Mouse (Mus musculus): ENCODE results near the gene Entpd6. TPM values are rescaled to one million over a fixed set of nuclear protein-coding genes. Genes with fewer than 3 reads are reported as not detected.
A peak's percentile ranks its signal among the peaks of the same experiment; 100 is the strongest.

The Entpd6 gene
- 5.0 and 11.9 TPM in 2 replicates for polyA plus RNA-seq (2012; ENCODE audit: insufficient read depth, low replicate concordance)

DNA sequence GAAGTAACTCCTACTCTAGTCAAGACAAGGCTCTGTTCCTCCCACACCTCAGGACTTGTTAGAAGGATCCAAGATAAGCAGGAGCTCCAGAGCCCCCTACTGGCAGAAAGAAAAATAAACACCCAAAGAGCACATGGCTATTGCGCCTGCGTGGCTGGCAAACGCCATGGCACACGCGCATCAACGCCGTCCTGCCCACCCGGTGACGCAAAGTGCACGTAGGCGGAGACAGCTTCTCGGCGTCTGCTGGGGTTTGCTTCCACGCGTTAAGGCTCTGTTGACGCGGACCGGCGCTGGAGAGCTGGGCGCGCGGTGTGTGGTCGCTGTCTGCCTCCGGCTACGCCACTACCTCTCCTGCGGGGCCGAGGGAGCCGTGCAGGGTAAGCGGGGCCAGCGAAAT lies at the start of gene Entpd6:
Entpd6 (plus strand) TSS at position 189 of the 400 bp plus-strand sequence.
- H3K9me3 ChIP-seq = no peaks in the 10 kb centered on the region
- no peak for TF ChIP-seq FLI1 (IDR thresholded peaks at IDR 0.05; ENCODE audit: low read length)
- no peak for TF ChIP-seq GATA1 (IDR thresholded peaks at IDR 0.05; ENCODE audit: borderline replicate concordance, low read length)
- peaks cover 59% of the 10 kb centered on the region for H3K4me1 ChIP-seq
- peaks cover 20% of the 10 kb centered on the region for H3K27me3 ChIP-seq (replicated peaks)
- peak within 1 kb of the TSS; percentile 98 for H3K4me3 ChIP-seq (replicated peaks)
- H3K36me3 ChIP-seq (replicated peaks; ENCODE audit: low read length) = peaks cover 26% of the 10 kb centered on the region

DNA sequence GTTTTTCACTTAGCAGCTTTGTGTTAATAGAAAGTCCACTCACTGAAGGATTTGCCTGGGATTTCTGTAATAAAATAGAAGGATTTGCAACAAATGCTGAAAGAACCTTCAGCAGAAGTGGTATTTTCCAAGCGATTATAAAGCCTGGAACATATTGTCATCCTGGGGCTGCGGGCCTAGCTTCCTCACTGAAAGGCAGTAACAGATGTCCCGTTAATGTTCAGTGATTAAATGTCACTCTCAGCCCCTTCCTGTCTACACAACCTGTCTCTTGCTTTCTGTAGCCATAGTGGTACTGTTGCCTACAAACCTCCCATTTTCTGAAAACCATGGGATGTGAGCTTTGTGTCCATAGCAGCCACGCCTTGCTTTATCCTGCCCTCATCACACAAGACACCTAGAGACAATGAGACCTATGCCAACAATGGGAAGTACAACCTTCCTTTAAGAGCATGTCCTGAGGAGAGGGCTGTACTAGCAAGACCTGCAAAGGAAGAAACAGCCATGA lies 36.6 kb upstream of the Entpd6 start:
- H3K36me3 ChIP-seq (replicated peaks; ENCODE audit: low read length) = no peaks in the 10 kb centered on the region
- TF ChIP-seq GATA1 (IDR thresholded peaks at IDR 0.05; ENCODE audit: borderline replicate concordance, low read length) = no peak
- TF ChIP-seq FLI1 (IDR thresholded peaks at IDR 0.05; ENCODE audit: low read length) = no peak

DNA sequence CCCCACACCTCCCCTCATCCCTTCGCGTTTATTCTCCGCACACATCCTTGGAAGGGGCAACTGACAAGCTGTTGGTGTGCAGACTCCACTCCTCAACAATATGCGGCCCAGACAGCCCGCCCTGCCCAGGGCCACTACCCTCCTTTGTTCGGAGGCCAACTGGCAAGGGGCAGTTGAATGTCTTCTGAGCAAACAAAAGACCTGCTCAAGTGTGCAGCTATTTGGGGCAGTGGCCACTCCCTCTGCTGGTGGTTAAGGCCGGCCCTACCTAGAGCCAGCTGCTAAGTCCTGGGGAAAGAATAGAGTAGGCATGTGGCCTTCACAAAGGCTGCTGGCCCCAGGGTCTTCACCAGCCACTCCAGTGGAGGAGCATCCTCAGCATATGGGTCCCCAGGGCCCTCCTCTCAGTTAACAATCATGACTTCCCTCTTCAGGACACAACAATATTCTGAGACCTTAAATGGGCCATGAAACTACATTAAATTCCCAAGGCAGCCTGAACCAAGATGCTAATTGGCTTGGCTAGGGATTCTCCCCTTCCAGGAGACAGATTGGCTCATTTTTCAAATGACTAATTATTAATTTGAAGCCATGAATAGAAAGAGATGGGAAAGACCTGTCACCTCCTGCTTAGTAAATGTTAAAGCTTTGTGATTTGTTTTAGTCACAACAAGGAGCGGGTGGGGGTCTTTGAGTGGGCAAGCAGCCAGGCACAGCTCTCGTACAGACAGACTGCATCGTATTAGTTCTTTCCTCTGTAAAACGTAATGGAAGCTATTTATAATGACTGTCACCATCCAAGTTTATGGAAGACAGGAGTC lies 12.9 kb upstream of the Entpd6 start:
- H3K36me3 ChIP-seq (replicated peaks; ENCODE audit: low read length) = no peaks in the 10 kb centered on the region
- no peaks in the 10 kb centered on the region for H3K9me3 ChIP-seq
- H3K4me3 ChIP-seq (replicated peaks) = no peak overlapping the region
- TF ChIP-seq GATA1 (IDR thresholded peaks at IDR 0.05; ENCODE audit: borderline replicate concordance, low read length) (no peak), FLI1 (IDR thresholded peaks at IDR 0.05; ENCODE audit: low read length) (no peak)
- H3K27me3 ChIP-seq (replicated peaks) = peaks cover 2% of the 10 kb centered on the region
- no peaks in the 10 kb centered on the region for H3K4me1 ChIP-seq

More for the DNA sequence above, 36.6 kb upstream of the Entpd6 start:
- H3K27me3 ChIP-seq (replicated peaks) = peaks cover 7% of the 10 kb centered on the region
- H3K4me1 ChIP-seq = 0 out of 2 replicates have a peak, but pooled peaks cover 2% of the 10 kb centered on the region
- no peak overlapping the region for H3K4me3 ChIP-seq (replicated peaks)
- no peaks in the 10 kb centered on the region for H3K9me3 ChIP-seq

DNA sequence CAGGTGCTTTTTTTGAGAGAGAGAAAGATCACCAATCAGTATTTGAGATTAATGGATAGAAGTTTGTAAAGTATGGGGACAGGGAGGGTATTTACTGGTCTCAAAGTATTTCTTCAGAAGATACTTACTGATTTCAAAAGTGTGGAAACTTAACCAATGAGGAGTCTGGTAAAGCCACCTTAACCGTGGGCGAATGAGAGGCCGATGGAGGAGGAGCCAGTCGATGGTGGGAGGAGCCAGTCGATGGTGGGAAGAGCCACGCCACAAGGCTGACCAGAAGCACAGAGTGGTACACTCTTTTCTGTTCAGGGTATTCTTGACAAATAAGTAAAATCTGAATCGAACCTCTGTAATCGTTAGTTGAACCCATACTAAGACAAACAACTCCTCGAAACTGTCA lies 11.0 kb upstream of the Entpd6 start:
- Histone ChIP-seq H3K4me1 (no peaks in the 10 kb centered on the region), H3K36me3 (replicated peaks; ENCODE audit: low read length) (no peaks in the 10 kb centered on the region), H3K4me3 (replicated peaks) (no peak overlapping the region), H3K27me3 (replicated peaks) (peaks cover 8% of the 10 kb centered on the region), H3K9me3 (peaks cover 9% of the 10 kb centered on the region)
- TF ChIP-seq GATA1 (IDR thresholded peaks at IDR 0.05; ENCODE audit: borderline replicate concordance, low read length) (no peak), FLI1 (IDR thresholded peaks at IDR 0.05; ENCODE audit: low read length) (no peak)

DNA sequence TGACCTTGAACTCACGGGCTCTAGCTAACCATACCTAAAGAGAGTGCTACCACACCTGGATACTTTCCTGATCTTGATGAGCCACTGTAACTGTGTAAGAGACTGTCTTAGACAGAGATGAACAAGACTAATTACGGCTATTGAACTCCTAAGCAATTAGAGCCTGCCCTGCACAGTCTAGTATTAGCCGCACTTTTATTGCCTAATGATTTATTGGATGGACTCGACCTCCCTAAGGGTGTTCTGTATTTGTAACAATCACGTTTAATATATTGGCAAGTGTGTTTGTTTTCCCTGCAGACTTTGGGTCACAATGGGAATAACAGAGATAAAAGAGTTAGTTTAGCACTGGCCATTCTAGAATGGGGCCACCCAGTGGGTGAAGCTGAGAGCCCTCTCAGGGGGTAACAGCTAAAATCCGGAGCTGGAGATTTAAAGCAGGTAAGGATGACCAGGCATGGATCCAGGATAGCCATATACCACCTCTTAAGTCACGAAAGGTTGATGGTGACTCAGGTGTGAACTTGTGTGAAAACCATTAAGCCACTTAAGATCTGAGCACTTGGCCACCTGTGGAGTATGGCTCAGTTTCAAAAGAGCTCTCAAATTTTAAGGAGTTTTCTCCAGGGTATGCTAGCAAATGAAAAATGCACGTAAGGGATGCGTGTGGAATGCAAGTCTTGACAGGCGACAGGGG lies 8.5 kb upstream of the Entpd6 start:
- Histone ChIP-seq H3K4me3 (replicated peaks) (no peak overlapping the region), H3K4me1 (0 out of 2 replicates have a peak, but pooled peaks cover 4% of the 10 kb centered on the region), H3K9me3 (peaks cover 9% of the 10 kb centered on the region), H3K36me3 (replicated peaks; ENCODE audit: low read length) (no peaks in the 10 kb centered on the region), H3K27me3 (replicated peaks) (peaks cover 18% of the 10 kb centered on the region)
- TF ChIP-seq GATA1 (IDR thresholded peaks at IDR 0.05; ENCODE audit: borderline replicate concordance, low read length) = no peak

DNA sequence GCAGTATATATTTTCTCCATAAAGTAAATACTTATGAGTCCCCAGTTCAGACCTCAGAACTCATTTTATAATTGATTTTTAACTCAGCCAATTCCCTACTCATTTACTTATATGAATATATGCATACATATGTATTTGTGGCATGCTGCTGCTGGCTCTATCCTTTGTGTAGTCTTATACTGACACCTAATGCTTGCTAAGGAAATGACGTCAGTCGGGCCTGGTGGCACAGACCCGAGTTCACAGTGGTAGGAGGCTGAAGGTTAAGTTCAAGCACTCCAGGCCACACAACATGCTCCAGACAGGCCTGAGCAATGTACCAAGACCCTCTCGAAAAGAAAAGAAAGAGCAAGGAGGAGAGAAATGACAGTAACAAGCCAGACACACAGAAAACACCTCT lies 7.4 kb upstream of the Entpd6 start:
- Histone ChIP-seq H3K4me3 (replicated peaks) (no peak overlapping the region), H3K9me3 (peaks cover 9% of the 10 kb centered on the region), H3K27me3 (replicated peaks) (peaks cover 25% of the 10 kb centered on the region), H3K4me1 (peaks cover 12% of the 10 kb centered on the region), H3K36me3 (replicated peaks; ENCODE audit: low read length) (no peaks in the 10 kb centered on the region)
- TF ChIP-seq FLI1 (IDR thresholded peaks at IDR 0.05; ENCODE audit: low read length) = no peak
- TF ChIP-seq GATA1 (IDR thresholded peaks at IDR 0.05; ENCODE audit: borderline replicate concordance, low read length) = no peak

DNA sequence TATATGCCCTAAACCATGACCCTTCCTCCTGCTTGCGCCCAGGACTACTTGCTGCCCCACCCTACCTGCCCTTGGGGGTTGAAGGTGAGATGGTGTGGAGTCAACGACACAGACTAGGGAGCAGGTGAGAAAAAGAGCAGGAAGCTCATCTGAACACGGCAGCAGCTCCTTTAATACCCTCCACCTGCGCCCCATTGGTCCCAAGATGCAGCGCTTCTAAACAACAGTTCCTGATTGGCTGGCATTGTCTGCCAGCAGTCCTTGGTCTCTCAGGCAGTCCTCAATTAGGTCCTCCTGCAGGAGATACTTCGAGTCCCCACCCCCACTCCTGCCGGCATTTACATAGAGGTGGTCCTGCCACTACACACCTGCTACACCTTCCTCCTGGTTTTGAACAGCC lies 3.8 kb upstream of the Entpd6 start:
- TF ChIP-seq GATA1 (IDR thresholded peaks at IDR 0.05; ENCODE audit: borderline replicate concordance, low read length) = no peak
- no peak for TF ChIP-seq FLI1 (IDR thresholded peaks at IDR 0.05; ENCODE audit: low read length)
- Histone ChIP-seq H3K4me3 (replicated peaks) (no peak overlapping the region), H3K27me3 (replicated peaks) (peaks cover 26% of the 10 kb centered on the region), H3K4me1 (peaks cover 38% of the 10 kb centered on the region), H3K9me3 (peaks cover 9% of the 10 kb centered on the region), H3K36me3 (replicated peaks; ENCODE audit: low read length) (no peaks in the 10 kb centered on the region)

DNA sequence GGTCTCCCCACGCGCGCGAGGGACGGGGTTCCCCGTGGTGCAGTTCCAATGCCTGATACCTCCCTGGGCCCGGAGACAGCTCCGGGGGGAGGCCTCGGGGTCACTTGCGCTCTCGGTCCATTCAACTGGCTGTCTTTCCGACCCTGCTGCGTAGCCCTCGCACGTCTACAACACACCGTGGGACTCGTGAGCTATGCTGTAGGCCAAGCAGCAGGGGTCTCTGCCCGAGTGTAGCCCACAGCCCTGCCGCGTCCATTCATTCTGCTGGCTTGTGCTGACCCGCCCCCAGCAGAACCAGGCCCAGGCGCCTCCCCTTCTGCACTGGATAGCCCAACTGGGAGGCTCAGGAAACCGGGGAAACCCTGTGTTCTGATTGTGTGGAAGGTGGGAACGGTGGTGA lies 441 bp downstream of the Entpd6 start:
- Histone ChIP-seq H3K9me3 (no peaks in the 10 kb centered on the region), H3K36me3 (replicated peaks; ENCODE audit: low read length) (peaks cover 30% of the 10 kb centered on the region), H3K27me3 (replicated peaks) (peaks cover 18% of the 10 kb centered on the region), H3K4me3 (replicated peaks) (peak overlapping the region; percentile 98), H3K4me1 (peaks cover 63% of the 10 kb centered on the region)
- TF ChIP-seq GATA1 (IDR thresholded peaks at IDR 0.05; ENCODE audit: borderline replicate concordance, low read length) (no peak), FLI1 (IDR thresholded peaks at IDR 0.05; ENCODE audit: low read length) (no peak)

DNA sequence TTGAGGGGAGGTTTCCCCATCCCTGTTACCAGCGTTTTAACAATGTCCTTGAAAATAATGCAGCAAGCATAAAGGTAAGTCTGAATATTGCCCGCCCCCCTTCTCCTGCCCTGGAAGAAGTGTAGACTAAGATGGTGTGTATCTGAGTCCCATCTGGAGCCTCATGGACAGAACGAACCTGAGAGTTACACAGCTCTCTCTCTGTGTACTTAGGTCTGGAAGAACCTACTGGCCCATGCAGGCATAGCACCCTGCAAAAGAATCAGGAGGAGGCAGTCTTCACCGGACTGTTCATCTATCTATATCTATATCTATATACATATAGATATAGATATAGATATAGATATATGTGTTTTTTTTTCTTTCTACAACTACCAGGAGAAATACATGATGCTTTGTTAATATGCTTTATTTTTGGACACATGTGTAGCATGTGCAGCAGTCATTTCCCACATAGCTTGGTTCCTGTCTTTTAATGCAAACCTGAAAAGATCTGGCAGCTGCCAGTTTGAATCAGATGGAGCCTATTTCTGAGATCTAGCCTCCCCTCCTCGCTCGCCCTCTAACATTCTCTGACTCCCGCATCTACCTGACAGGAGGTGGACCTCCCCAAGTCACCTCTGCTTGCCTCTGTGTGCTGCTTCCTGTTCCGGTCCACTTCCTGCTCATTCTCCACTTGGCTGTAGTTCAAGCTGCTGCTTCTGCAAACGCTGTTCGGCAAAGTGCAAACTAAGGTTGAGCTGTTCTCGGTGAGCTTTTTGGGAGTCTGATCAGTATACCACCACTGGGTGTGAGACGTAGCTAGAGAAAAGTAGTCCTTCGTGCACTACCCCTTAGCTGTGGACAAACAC lies 1.5 kb downstream of the Entpd6 start:
- Histone ChIP-seq H3K27me3 (replicated peaks) (peaks cover 10% of the 10 kb centered on the region), H3K4me3 (replicated peaks) (peak overlapping the region; percentile 98), H3K9me3 (no peaks in the 10 kb centered on the region), H3K36me3 (replicated peaks; ENCODE audit: low read length) (peaks cover 35% of the 10 kb centered on the region), H3K4me1 (peaks cover 60% of the 10 kb centered on the region)
- no peak for TF ChIP-seq GATA1 (IDR thresholded peaks at IDR 0.05; ENCODE audit: borderline replicate concordance, low read length)
- TF ChIP-seq FLI1 (IDR thresholded peaks at IDR 0.05; ENCODE audit: low read length) = no peak

Measured in megakaryocyte, embryonic 14.5 days (primary cell).